Mouse (Mus musculus): ENCODE measurements around the gene Bhlha15.

- no peak for TF ChIP-seq GATA1 (IDR thresholded peaks at IDR 0.05; ENCODE audit: low read length)
- no peak for TF ChIP-seq TAL1 (IDR thresholded peaks at IDR 0.05; ENCODE audit: low read length)
Measured at GRCm38 (mm10) chr5:144149530-144149929, 40.6 kb upstream of the Bhlha15 start.
